Mouse (Mus musculus) megakaryocyte, embryonic 14.5 days (primary cell): ENCODE measurements around the gene Coq9.

ENCODE experiments used
- FLI1 ChIP-seq: IDR thresholded peaks from 2 replicates; pipeline ENCODE4 v1.6.1; 2012; ENCODE audit warnings: low read length, inconsistent platforms, mixed read lengths
- GATA1 ChIP-seq: IDR thresholded peaks from 3 replicates; pipeline ENCODE4 v1.6.1; 2012; ENCODE audit warnings: mixed read lengths, low read length, inconsistent platforms, borderline replicate concordance

GRCm38 (mm10) chr8:94826210-94826609 is 11.9 kb upstream of the Coq9 start:
- TF ChIP-seq GATA1 (no peak), FLI1 (no peak)
